Mouse (Mus musculus): ENCODE results near the gene Epn3.

DNA sequence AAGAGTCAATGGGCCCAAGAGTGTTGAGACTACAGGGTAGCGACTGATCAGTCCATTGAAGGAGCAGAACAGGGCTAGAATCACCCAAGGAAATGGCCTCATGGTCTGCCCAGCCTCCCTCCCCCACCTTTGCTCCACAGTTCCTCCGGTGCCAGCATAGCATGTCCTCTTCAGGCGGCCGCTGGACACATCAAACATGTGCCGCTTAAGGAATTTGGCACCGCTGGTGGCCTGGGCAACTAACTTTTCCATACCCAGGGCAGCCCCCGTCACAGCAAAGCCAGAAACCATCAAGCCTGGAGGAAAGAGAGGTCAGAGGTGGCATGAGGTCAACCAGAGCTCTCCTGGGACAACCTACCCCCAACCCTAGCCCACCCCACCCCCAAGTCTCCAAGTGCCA lies 17.8 kb downstream of the Epn3 start:
- TF ChIP-seq ZMIZ1 (IDR thresholded peaks at IDR 0.05; ENCODE audit: low read depth, low read length) (no peak), HCFC1 (IDR thresholded peaks at IDR 0.05; ENCODE audit: low read depth, low read length) (no peak), NELFE (IDR thresholded peaks at IDR 0.05; ENCODE audit: low read depth, low read length) (no peak), CTCF (conservative IDR thresholded peaks at IDR 0.05 in 1 of 2, IDR thresholded peaks at IDR 0.05 in 1 of 2; ENCODE audit: low read depth in 2 of 2, low read length in 2 of 2) (no peak), POLR2A (IDR thresholded peaks at IDR 0.05; ENCODE audit: low read depth, low read length) (no peak), MAX (IDR thresholded peaks at IDR 0.05; ENCODE audit: low read length) (no peak)

All from CH12.LX (cell line).